Mouse (Mus musculus) erythroblast, embryonic 14.5 days (primary cell): ENCODE measurements at regions not wholly inside any gene's neighbourhood (a gene's known extent, or its start where the extent isn't known, plus 50 kb on each side); places are given as distances from the start of the nearest gene placed in this dataset.

Source experiments
- GATA1 ChIP-seq: IDR thresholded peaks from 2 replicates; pipeline ENCODE4 v1.6.1; 2012; ENCODE audit warnings: low read length, inconsistent platforms, mixed read lengths
- TAL1 ChIP-seq: IDR thresholded peaks from 3 replicates; pipeline ENCODE4 v1.6.1; 2012; ENCODE audit warnings: low read length, inconsistent platforms, mixed read lengths

- TF ChIP-seq GATA1 (no peak), TAL1 (no peak)
Measured at GRCm38 (mm10) chr10:118998966-118999365, 129.0 kb upstream of the Dyrk2 start.
